Mouse (Mus musculus) CH12.LX (cell line): Measurements from ENCODE around the gene Fgfr2. TPM values are rescaled to one million over a fixed set of nuclear protein-coding genes. Genes with fewer than 3 reads are reported as not detected.

Source experiments
- DNase-seq: peaks from one replicate; pipeline ENCODE4 v3.0.0-alpha.2; 2013; ENCODE audit errors: extremely low read depth
- H3K27ac ChIP-seq: 2 replicates; pipeline ENCODE4 v1.5.1; 2012; ENCODE audit warnings: low read depth, mild to moderate bottlenecking, control low read depth, moderate library complexity; ENCODE audit not compliant: insufficient read depth
- H3K27me3 ChIP-seq: replicated peaks from 2 replicates; pipeline ENCODE3; 2012; ENCODE audit warnings: inconsistent platforms
- H3K36me3 ChIP-seq, 2 experiments: replicated peaks in 1 of 2; 2 replicates each; pipeline versions ENCODE3 to v1.6.1; 2012; ENCODE audit warnings: inconsistent platforms in 1 of 2, low read length in 1 of 2, mild to moderate bottlenecking in 1 of 2, mixed read lengths in 1 of 2, moderate library complexity in 1 of 2; ENCODE audit not compliant: control insufficient read depth in 1 of 2, insufficient read depth in 1 of 2
- H3K4me1 ChIP-seq, 2 experiments: 2 replicates each; pipeline ENCODE4 v1.6.1; 2012; ENCODE audit warnings: inconsistent platforms in 1 of 2, moderate library complexity in 1 of 2; ENCODE audit not compliant: insufficient read depth in 2 of 2, control insufficient read depth in 1 of 2
- H3K4me2 ChIP-seq: 2 replicates; pipeline ENCODE4 v1.6.1; 2012; ENCODE audit warnings: low read depth, mild to moderate bottlenecking, control low read depth; ENCODE audit not compliant: poor library complexity, insufficient read depth, severe bottlenecking
- H3K4me3 ChIP-seq, 3 experiments: fragments of 150-350 bp in 1 of 3; sonication (generic) in 1 of 3; replicated peaks in 1 of 3; 2 replicates each; pipeline versions ENCODE3 to v1.5.1; 2011 to 2012; ENCODE audit warnings: low read depth in 2 of 3, low read length in 2 of 3, mild to moderate bottlenecking in 2 of 3, moderate library complexity in 2 of 3, control low read depth in 1 of 3, improper control_type of control experiment in 1 of 3, inconsistent platforms in 1 of 3, mixed read lengths in 1 of 3; ENCODE audit not compliant: poor library complexity in 1 of 3
- H3K79me2 ChIP-seq: replicated peaks from 2 replicates; pipeline ENCODE4 v1.6.1; 2012; ENCODE audit warnings: mild to moderate bottlenecking, moderate library complexity; ENCODE audit not compliant: control insufficient read depth, poor library complexity, insufficient read depth, severe bottlenecking; ENCODE audit errors: extremely low read depth
- H3K9ac ChIP-seq: 2 replicates; pipeline ENCODE4 v1.6.1; 2012; ENCODE audit warnings: low read depth, mild to moderate bottlenecking, control low read depth, moderate library complexity; ENCODE audit not compliant: insufficient read depth
- H3K9me3 ChIP-seq: replicated peaks from 2 replicates; pipeline ENCODE3; 2012; ENCODE audit warnings: low read length, inconsistent platforms, mixed read lengths
- BHLHE40 ChIP-seq: IDR thresholded peaks from 2 replicates; pipeline ENCODE4 v1.6.1; 2011; ENCODE audit warnings: mild to moderate bottlenecking, low read depth, low read length, improper control_type of control experiment
- CHD1 ChIP-seq: IDR thresholded peaks from 2 replicates; pipeline ENCODE4 v1.6.1; 2012; ENCODE audit warnings: low read depth, low read length, improper control_type of control experiment, inconsistent platforms
- E2F4 ChIP-seq: IDR thresholded peaks from 2 replicates; pipeline ENCODE4 v1.6.1; 2011; ENCODE audit warnings: low read depth, low read length, improper control_type of control experiment; ENCODE audit not compliant: insufficient replicate concordance
- EP300 ChIP-seq: IDR thresholded peaks from 2 replicates; pipeline ENCODE4 v1.6.1; 2011; ENCODE audit warnings: low read length, improper control_type of control experiment
- ETS1 ChIP-seq: conservative IDR thresholded peaks from 2 replicates; pipeline ENCODE4 v1.6.1; 2012; ENCODE audit warnings: low read depth, mild to moderate bottlenecking, inconsistent platforms, low read length, improper control_type of control experiment, moderate library complexity
- GABPA ChIP-seq: IDR thresholded peaks from 2 replicates; pipeline ENCODE4 v1.6.1; 2012; ENCODE audit warnings: low read depth, low read length, improper control_type of control experiment, inconsistent platforms; ENCODE audit not compliant: insufficient replicate concordance
- IRF4 ChIP-seq: IDR thresholded peaks from 2 replicates; pipeline ENCODE4 v1.6.1; 2014; ENCODE audit warnings: low read depth, mild to moderate bottlenecking, inconsistent platforms, low read length, improper control_type of control experiment
- JUN ChIP-seq: IDR thresholded peaks from 2 replicates; pipeline ENCODE4 v1.6.1; 2011; ENCODE audit warnings: low read depth, mild to moderate bottlenecking, low read length, improper control_type of control experiment, moderate library complexity; ENCODE audit not compliant: insufficient read depth
- JUND ChIP-seq: conservative IDR thresholded peaks from 2 replicates; pipeline ENCODE4 v1.6.1; 2011; ENCODE audit warnings: low read depth, low read length, improper control_type of control experiment
- KAT2A ChIP-seq: IDR thresholded peaks from 2 replicates; pipeline ENCODE4 v1.6.1; 2012; ENCODE audit warnings: low read length, improper control_type of control experiment, inconsistent platforms; ENCODE audit not compliant: insufficient replicate concordance
- MAZ ChIP-seq: IDR thresholded peaks from 2 replicates; pipeline ENCODE4 v1.6.1; 2012; ENCODE audit warnings: low read depth, mild to moderate bottlenecking, inconsistent platforms, low read length, improper control_type of control experiment, moderate library complexity
- MEF2A ChIP-seq: IDR thresholded peaks from 2 replicates; pipeline ENCODE4 v1.6.1; 2014; ENCODE audit warnings: low read depth, mild to moderate bottlenecking, inconsistent platforms, low read length, improper control_type of control experiment, borderline replicate concordance
- MXI1 ChIP-seq: IDR thresholded peaks from 2 replicates; pipeline ENCODE4 v1.6.1; 2011; ENCODE audit warnings: mild to moderate bottlenecking, low read depth, low read length, improper control_type of control experiment
- MYC ChIP-seq: IDR thresholded peaks from 2 replicates; pipeline ENCODE4 v1.6.1; 2011; ENCODE audit warnings: low read depth, mild to moderate bottlenecking, improper control_type of control experiment, low read length
- NELFE ChIP-seq: IDR thresholded peaks from 2 replicates; pipeline ENCODE4 v1.6.1; 2011; ENCODE audit warnings: low read depth, low read length, improper control_type of control experiment
- PAX5 ChIP-seq: IDR thresholded peaks from 2 replicates; pipeline ENCODE4 v1.6.1; 2012; ENCODE audit warnings: low read length, inconsistent platforms, mixed read lengths
- POLR2A ChIP-seq: IDR thresholded peaks from 2 replicates; pipeline ENCODE4 v1.6.1; 2011; ENCODE audit warnings: low read depth, mild to moderate bottlenecking, improper control_type of control experiment, low read length
- POLR2AphosphoS2 ChIP-seq: IDR thresholded peaks from 2 replicates; pipeline ENCODE4 v1.6.1; 2011; ENCODE audit warnings: low read depth, low read length, improper control_type of control experiment
- RAD21 ChIP-seq: IDR thresholded peaks from 2 replicates; pipeline ENCODE4 v1.6.1; 2011; ENCODE audit warnings: low read depth, mild to moderate bottlenecking, low read length, improper control_type of control experiment, moderate library complexity
- RCOR1 ChIP-seq: conservative IDR thresholded peaks from 2 replicates; pipeline ENCODE4 v1.6.1; 2012; ENCODE audit warnings: low read depth, mild to moderate bottlenecking, inconsistent platforms, low read length, improper control_type of control experiment
- UBTF ChIP-seq: IDR thresholded peaks from 2 replicates; pipeline ENCODE4 v1.6.1; 2012; ENCODE audit warnings: low read depth, mild to moderate bottlenecking, inconsistent platforms, low read length, improper control_type of control experiment, moderate library complexity
- USF1 ChIP-seq: IDR thresholded peaks from 2 replicates; pipeline ENCODE4 v1.6.1; 2014; ENCODE audit warnings: low read depth, mild to moderate bottlenecking, inconsistent platforms, low read length, improper control_type of control experiment
- USF2 ChIP-seq: conservative IDR thresholded peaks from 2 replicates; pipeline ENCODE4 v1.6.1; 2011; ENCODE audit warnings: low read depth, low read length, improper control_type of control experiment
- ZC3H11A ChIP-seq: IDR thresholded peaks from 2 replicates; pipeline ENCODE4 v1.6.1; 2012; ENCODE audit warnings: low read depth, mild to moderate bottlenecking, inconsistent platforms, low read length, improper control_type of control experiment
- ZKSCAN1 ChIP-seq: IDR thresholded peaks from 2 replicates; pipeline ENCODE4 v1.6.1; 2012; ENCODE audit warnings: low read depth, inconsistent platforms, low read length, improper control_type of control experiment, borderline replicate concordance
- ZMIZ1 ChIP-seq: IDR thresholded peaks from 2 replicates; pipeline ENCODE4 v1.6.1; 2012; ENCODE audit warnings: low read depth, mild to moderate bottlenecking, inconsistent platforms, low read length, improper control_type of control experiment
- ZNF384 ChIP-seq: IDR thresholded peaks from 2 replicates; pipeline ENCODE4 v1.6.1; 2012; ENCODE audit warnings: low read depth, low read length, improper control_type of control experiment, inconsistent platforms
- dilution Hi-C: fragments of 300-500 bp; cut with MboI; formaldehyde crosslinking; loops from 2 replicates; pipeline ENCODE4 v1.14.3; 2020; ENCODE audit warnings: low sequenced_read_pairs; ENCODE audit not compliant: extremely low pct_unique_long_range_greater_than_20kb, extremely low pct_ligation_motif_present
- in situ Hi-C: fragments of 300-500 bp; cut with MboI; formaldehyde crosslinking; loops from 3 replicates; pipeline ENCODE4 v1.14.3; 2019; ENCODE audit warnings: low sequenced_read_pairs, low pct_ligation_motif_present, low pct_unique_long_range_greater_than_20kb, mixed read lengths
- polyA plus RNA-seq: library from polyadenylated mRNA; unstranded; fragments of >175 nt; gene quantifications from 2 replicates; pipeline ENCODE4 v1.2.1, GENCODE M21; 2012; ENCODE audit warnings: low read depth; ENCODE audit not compliant: insufficient read length
- total RNA-seq, 2 experiments: library from RNA; depleted of rRNA; stranded (reverse); fragments of 300-350 nt in 1 of 2; fragments of >200 nt in 1 of 2; gene quantifications; 2 replicates each; pipeline ENCODE4 v1.2.3; 2012 to 2014

The Fgfr2 gene
- total and polyA plus RNA-seq, 3 experiments, result not detected

GRCm38 (mm10) chr7:130170144-130170543 is 2953.0 kb downstream of the Fgfr2 start:
- TF ChIP-seq ZC3H11A, result no peak
- no peak for TF ChIP-seq USF2
- no peak for TF ChIP-seq E2F4
- no peak for TF ChIP-seq MYC
- DNase-seq, result no peak
- in situ Hi-C loops, result no loop called here
- Histone ChIP-seq H3K27me3 (peaks cover 77% of the 10 kb centered on the region), H3K9ac (no peak overlapping the region), H3K4me2 (no peak overlapping the region), H3K4me1 (0 out of 4 replicates have a peak, but pooled peaks cover 0 to 2% of the 10 kb centered on the region in 2 experiments), H3K4me3 (no peak overlapping the region), H3K79me2 (no peaks in the 10 kb centered on the region), H3K27ac (no peak overlapping the region), H3K36me3 (no peaks in the 10 kb centered on the region), H3K9me3 (no peaks in the 10 kb centered on the region)
- dilution Hi-C loops, result no loop called here

GRCm38 (mm10) chr7:130168296-130168695 is 2954.9 kb downstream of the Fgfr2 start:
- in situ Hi-C loops, result no loop called here

GRCm38 (mm10) chr7:130167261-130167660 is 2955.9 kb downstream of the Fgfr2 start:
- dilution Hi-C loops, result no loop called here
- in situ Hi-C loops, result no loop called here
- no peaks in the 10 kb centered on the region for H3K79me2 ChIP-seq
- H3K4me3 ChIP-seq, result no peak overlapping the region
- no peak overlapping the region for H3K9ac ChIP-seq
- H3K36me3 ChIP-seq, result no peaks in the 10 kb centered on the region
- 0 out of 4 replicates have a peak, but pooled peaks cover 0 to 2% of the 10 kb centered on the region in 2 experiments for H3K4me1 ChIP-seq
- peaks cover 76% of the 10 kb centered on the region for H3K27me3 ChIP-seq
- no peak for DNase-seq
- no peaks in the 10 kb centered on the region for H3K9me3 ChIP-seq
- no peak overlapping the region for H3K4me2 ChIP-seq
- H3K27ac ChIP-seq, result no peak overlapping the region
- TF ChIP-seq E2F4 (no peak), ZKSCAN1 (no peak), MAZ (no peak), BHLHE40 (no peak), IRF4 (no peak), POLR2A (no peak), RAD21 (no peak), JUN (no peak), PAX5 (no peak), JUND (no peak), ZC3H11A (no peak), NELFE (no peak), GABPA (no peak), POLR2AphosphoS2 (no peak), MXI1 (no peak), MEF2A (no peak), USF1 (no peak), ZNF384 (no peak)

More at GRCm38 (mm10) chr7:130168296-130168695, 2954.9 kb downstream of the Fgfr2 start:
- dilution Hi-C loops, result no loop called here
- H3K9ac ChIP-seq, result no peak overlapping the region
- no peaks in the 10 kb centered on the region for H3K9me3 ChIP-seq
- TF ChIP-seq KAT2A, result no peak
- TF ChIP-seq IRF4, result no peak
- no peak for TF ChIP-seq JUND
- TF ChIP-seq MAZ, result no peak
- TF ChIP-seq ZMIZ1, result no peak
- TF ChIP-seq EP300, result no peak
- no peak for TF ChIP-seq E2F4
- no peak for TF ChIP-seq CHD1
- no peak for TF ChIP-seq ETS1
- no peak for TF ChIP-seq NELFE
- no peak for TF ChIP-seq ZC3H11A
- TF ChIP-seq PAX5, result no peak
- TF ChIP-seq UBTF, result no peak
- TF ChIP-seq USF1, result no peak
- no peak for TF ChIP-seq RCOR1
- TF ChIP-seq POLR2A, result no peak
- no peak for TF ChIP-seq GABPA
- no peak for TF ChIP-seq MXI1
- TF ChIP-seq RAD21, result no peak
- no peaks in the 10 kb centered on the region for H3K36me3 ChIP-seq
- H3K27me3 ChIP-seq, result peaks cover 77% of the 10 kb centered on the region
- H3K79me2 ChIP-seq, result no peaks in the 10 kb centered on the region
- 0 out of 4 replicates have a peak, but pooled peaks cover 0 to 2% of the 10 kb centered on the region in 2 experiments for H3K4me1 ChIP-seq
- no peak overlapping the region for H3K4me3 ChIP-seq
- no peak overlapping the region for H3K4me2 ChIP-seq
- no peak overlapping the region for H3K27ac ChIP-seq
- no peak for DNase-seq
